ENCODE assay signal across 19 mouse cellular contexts in genomic region chr17:70602051-70602450, GRCm38 (mm10).
A peak's percentile ranks its signal among the peaks of the same experiment; 100 is the strongest.
DNase-seq lines count a peak whose midpoint lies in the region; TF ChIP-seq lines count a peak whose summit lies in the region.
"Had no signal": no experiment of that assay in that cellular context is flagged by ENCODE, and none has a peak within 500 bp of the region (broad histone marks: within the 10 kb centered on the region; RNA-seq: fewer than 3 reads in every experiment).

No protein-coding gene starts in this region.

- H3K27ac ChIP-seq in left cerebral cortex, adult 2 months = peak overlapping the region; percentile 2; the same call in 1 of the 2 replicates
- H3K27ac ChIP-seq: embryonic facial prominence, embryonic 13.5 days; embryonic facial prominence, embryonic 15.5 days; forebrain, embryonic 10.5 days; forebrain, embryonic 12.5 days had no signal

- peak; percentile 50 for DNase-seq in cerebellum, adult 9-10 months
- DNase-seq in cerebellum, postnatal 36 days = no peak
- peak; percentile 59 for DNase-seq in heart, adult 11 months
- no peak for DNase-seq in heart, postnatal 14 days
- DNase-seq in left cerebral cortex, adult 2 months (ENCODE audit: extremely low spot score in 1 of 2, low spot score in 2 of 2) = no peak
- DNase-seq in left cerebral cortex, adult 18-20 months (ENCODE audit: low spot score in 2 of 2) = no peak
- DNase-seq in brain, adult 2 months (ENCODE audit: low read depth, low spot score) = peak; percentile 65
- DNase-seq in adrenal gland, adult (ENCODE audit: inconsistent age in 2 of 2, low spot score in 1 of 2) = no peak
- DNase-seq: adrenal gland, adult 8-10 months; adrenal gland, postnatal 14 days; adrenal gland, postnatal 36 days; cerebellum, adult 11-12 months; cerebellum, adult 8-10 months; embryo, embryonic 11 days had no signal

- intact Hi-C loops in heart, postnatal 14 days (cut with DNase I) = no loop called here
- intact Hi-C loops in left cerebral cortex, adult 2 months (cut with DNase I) = no loop called here

- H3K4me3 ChIP-seq in left cerebral cortex, adult 2 months = no peak overlapping the region
- H3K4me3 ChIP-seq: embryonic facial prominence, embryonic 13.5 days; embryonic facial prominence, embryonic 15.5 days; erythroblast, embryonic 14.5 days; forebrain, embryonic 10.5 days; forebrain, embryonic 12.5 days had no signal

- no peak for TF ChIP-seq CTCF in left cerebral cortex, adult 2 months (IDR thresholded peaks at IDR 0.05)

Comparison
In these comparisons a context has a peak if more than half of its experiments do, and no peak if none do; other contexts are left out.
1. DNase-seq: peak in cerebellum, adult 9-10 months (single experiment), heart, adult 11 months (single experiment) and brain, adult 2 months (single experiment); none in cerebellum, postnatal 36 days (0 of 2), heart, postnatal 14 days (0 of 2), left cerebral cortex, adult 2 months (0 of 2), left cerebral cortex, adult 18-20 months (0 of 2) and adrenal gland, adult (0 of 2).